Mouse (Mus musculus) heart, embryonic 14.5 days (tissue): Measurements from ENCODE around the gene H2-K1. TPM values are rescaled to one million over a fixed set of nuclear protein-coding genes. Genes with fewer than 3 reads are reported as not detected.
A peak's percentile ranks its signal among the peaks of the same experiment; 100 is the strongest.
"Not testable (repeated sequence)": the region's sequence is repeated elsewhere in the genome, so short reads cannot be mapped to it uniquely, and the experiment has no call there.

Source experiments
- ATAC-seq: fragments of 200-750 bp; cut with Nextera tagmentation; 2 replicates; pipeline ENCODE4 v1.8.0; 2017; ENCODE audit warnings: low read depth, moderate TSS enrichment; ENCODE audit not compliant: insufficient number of reproducible peaks, insufficient read depth, low FRiP score
- H3K27ac ChIP-seq, 2 experiments: fragments of 200-500 bp in 1 of 2; fragments of 300-500 bp in 1 of 2; sonication (generic) in 1 of 2; replicated peaks in 1 of 2; 2 replicates each; pipeline ENCODE4 v1.5.1; 2012 to 2014; ENCODE audit warnings: low read depth in 2 of 2, low read length in 2 of 2, control low read depth in 1 of 2, mild to moderate bottlenecking in 1 of 2, mixed read lengths in 1 of 2; ENCODE audit not compliant: control insufficient read depth in 1 of 2, insufficient read depth in 1 of 2
- H3K27me3 ChIP-seq: fragments of 300-500 bp; sonication (generic); 2 replicates; pipeline ENCODE4 v1.6.1; 2014; ENCODE audit warnings: mild to moderate bottlenecking, low read length, control low read depth; ENCODE audit not compliant: control insufficient read depth, insufficient read depth
- H3K36me3 ChIP-seq: fragments of 300-500 bp; sonication (generic); 2 replicates; pipeline ENCODE4 v1.6.1; 2014; ENCODE audit warnings: mild to moderate bottlenecking, control low read depth, low read length, mixed read lengths; ENCODE audit not compliant: control insufficient read depth, insufficient read depth
- H3K4me1 ChIP-seq, 2 experiments: fragments of 200-500 bp in 1 of 2; fragments of 300-500 bp in 1 of 2; sonication (generic) in 1 of 2; 2 replicates each; pipeline ENCODE4 v1.6.1; 2012 to 2014; ENCODE audit warnings: low read length in 2 of 2, control low read depth in 1 of 2, mixed read lengths in 1 of 2; ENCODE audit not compliant: control insufficient read depth in 2 of 2, insufficient read depth in 2 of 2
- H3K4me2 ChIP-seq: fragments of 300-500 bp; sonication (generic); 2 replicates; pipeline ENCODE4 v1.6.1; 2014; ENCODE audit warnings: mild to moderate bottlenecking, low read length
- H3K4me3 ChIP-seq, 2 experiments: fragments of 200-500 bp in 1 of 2; fragments of 300-500 bp in 1 of 2; sonication (generic) in 1 of 2; 2 replicates each; pipeline ENCODE4 v1.5.1; 2012 to 2014; ENCODE audit warnings: low read length in 2 of 2, mild to moderate bottlenecking in 2 of 2, control low read depth in 1 of 2, low read depth in 1 of 2, moderate library complexity in 1 of 2; ENCODE audit not compliant: control insufficient read depth in 1 of 2, insufficient read depth in 1 of 2
- H3K9ac ChIP-seq: fragments of 300-500 bp; sonication (generic); 2 replicates; pipeline ENCODE4 v1.6.1; 2014; ENCODE audit warnings: mild to moderate bottlenecking, low read length
- H3K9me3 ChIP-seq: fragments of 300-500 bp; sonication (generic); 2 replicates; pipeline ENCODE4 v1.6.1; 2016; ENCODE audit warnings: low read length, control low read depth; ENCODE audit not compliant: control insufficient read depth
- WGBS: fragments of 180-500 bp; shearing (Covaris S2); extraction: QIAGEN DNeasy Blood & Tissue Kit; methylation state at CpG from one replicate; pipeline ENCODE4 v1.1.7; 2014; 5-methylcytosine and 5-hydroxymethylcytosine counted together
- polyA plus RNA-seq: library from polyadenylated mRNA; unstranded; fragments of >200 nt; fragmentation: Nextera tagmentation; extraction: Ambion mirVana; gene quantifications from 2 replicates; pipeline ENCODE4 v1.2.1, GENCODE M21; 2014

H2-K1 gene
- polyA plus RNA-seq, 1 experiment from 2014 or later = 32.3 TPM

DNA sequence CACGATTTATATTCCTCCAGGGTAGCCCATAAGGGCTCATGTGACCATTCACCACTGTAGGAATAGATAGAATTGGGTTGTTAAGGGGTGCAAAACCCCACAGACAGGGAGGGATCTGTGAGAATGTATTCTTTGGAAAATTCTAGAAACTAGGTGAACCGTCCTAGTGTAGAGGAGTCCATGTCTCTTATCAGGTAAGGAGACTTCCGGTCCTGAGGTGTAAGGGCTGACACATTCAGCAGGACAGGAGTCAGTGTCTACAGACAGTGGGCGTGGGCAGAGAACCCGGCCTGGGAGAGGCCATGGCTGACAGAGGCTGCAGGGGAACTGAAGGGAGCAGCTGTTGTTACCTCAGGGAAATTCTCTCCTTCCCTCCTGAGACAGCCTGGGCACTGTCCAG is 1.4 kb downstream of the H2-K1 start:
- H3K4me2 ChIP-seq, H3K27ac ChIP-seq, H3K4me3 ChIP-seq, ATAC-seq, H3K36me3 ChIP-seq, H3K9me3 ChIP-seq, H3K9ac ChIP-seq, H3K4me1 ChIP-seq: not testable (repeated sequence)
- peaks cover 20% of the 10 kb centered on the region for H3K27me3 ChIP-seq
- WGBS = 40% methylated on average over 5 of the region's 5 CpGs

DNA sequence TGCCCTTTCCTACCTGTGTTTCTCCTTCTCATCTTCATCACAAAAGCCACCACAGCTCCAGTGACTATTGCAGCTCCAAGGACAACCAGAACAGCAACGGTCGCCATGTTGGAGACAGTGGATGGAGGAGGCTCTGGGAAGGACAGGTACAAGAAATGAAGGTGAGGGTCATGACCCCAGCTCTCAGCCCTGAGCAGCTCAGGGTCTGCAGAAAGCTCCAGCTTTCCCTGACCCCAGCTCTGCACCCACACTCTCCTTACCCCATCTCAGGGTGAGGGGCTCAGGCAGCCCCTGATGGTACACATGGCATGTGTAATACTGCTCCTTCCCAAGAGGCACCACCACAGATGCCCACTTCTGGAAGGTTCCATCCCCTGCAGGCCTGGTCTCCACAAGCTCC is 3.1 kb downstream of the H2-K1 start:
- H3K27ac ChIP-seq, H3K36me3 ChIP-seq, H3K4me2 ChIP-seq, H3K4me3 ChIP-seq, H3K9ac ChIP-seq, H3K9me3 ChIP-seq, ATAC-seq, H3K4me1 ChIP-seq: not testable (repeated sequence)
- peaks cover 20% of the 10 kb centered on the region for H3K27me3 ChIP-seq
- 79% methylated on average over 2 of the region's 2 CpGs for WGBS

DNA sequence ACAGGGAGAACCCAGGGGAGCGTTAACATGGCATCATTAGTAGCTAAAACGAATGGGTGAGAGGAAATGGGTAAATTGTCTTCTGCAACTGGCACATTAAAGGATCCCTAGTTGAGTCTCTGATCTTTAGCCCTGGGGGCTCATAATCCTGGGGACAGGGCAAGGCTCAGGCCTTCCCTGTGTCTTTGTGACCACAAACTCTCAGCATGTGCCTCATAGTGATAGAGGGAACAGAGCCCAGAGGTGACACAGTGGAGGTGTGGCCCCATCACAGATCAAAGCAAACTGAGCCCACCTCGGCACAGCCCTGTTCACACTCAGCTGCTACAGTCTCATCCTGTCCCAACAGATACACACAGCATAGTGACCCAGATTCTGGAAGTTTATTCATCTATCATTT is 4.5 kb downstream of the H2-K1 start:
- Histone ChIP-seq H3K4me2 (no peak overlapping the region), H3K36me3 (no peaks in the 10 kb centered on the region), H3K9ac (no peak overlapping the region), H3K27ac (no peak overlapping the region), H3K4me1 (peaks cover 0 to 2% of the 10 kb centered on the region in 2 experiments; a peak in 1 of 4 replicates), H3K27me3 (peaks cover 7% of the 10 kb centered on the region; the same call in 1 of the 2 replicates), H3K9me3 (no peaks in the 10 kb centered on the region), H3K4me3 (no peak overlapping the region)
- no peak for ATAC-seq
- WGBS = 44% methylated on average over 3 of the region's 3 CpGs

- peaks cover 2% of the 10 kb centered on the region; the same call in 1 of the 2 replicates for H3K27me3 ChIP-seq
- no peak overlapping the region for H3K4me3 ChIP-seq
- H3K4me1 ChIP-seq = peaks cover 0 to 1% of the 10 kb centered on the region in 2 experiments; a peak in 1 of 4 replicates
- H3K9me3 ChIP-seq = no peaks in the 10 kb centered on the region
- H3K27ac ChIP-seq = no peak overlapping the region
- WGBS = 79% methylated on average over 8 of the region's 8 CpGs
- no peak for ATAC-seq
- no peak overlapping the region for H3K4me2 ChIP-seq
- no peak overlapping the region for H3K9ac ChIP-seq
- no peaks in the 10 kb centered on the region for H3K36me3 ChIP-seq
These were observed 5.2 kb downstream of the H2-K1 start for GRCm38 (mm10) chr17:33994959-33995358.

GRCm38 (mm10) chr17:33991788-33992664 is 8.1 kb downstream of the H2-K1 start:
- WGBS = 29% methylated on average over 10 of the region's 10 CpGs
- Histone ChIP-seq H3K27me3 (peaks cover 7% of the 10 kb centered on the region; the same call in 1 of the 2 replicates), H3K36me3 (no peaks in the 10 kb centered on the region), H3K4me2 (no peak overlapping the region), H3K9ac (no peak overlapping the region), H3K4me3 (no peak overlapping the region), H3K9me3 (no peaks in the 10 kb centered on the region), H3K27ac (no peak overlapping the region), H3K4me1 (no peaks in the 10 kb centered on the region)
- no peak for ATAC-seq

DNA sequence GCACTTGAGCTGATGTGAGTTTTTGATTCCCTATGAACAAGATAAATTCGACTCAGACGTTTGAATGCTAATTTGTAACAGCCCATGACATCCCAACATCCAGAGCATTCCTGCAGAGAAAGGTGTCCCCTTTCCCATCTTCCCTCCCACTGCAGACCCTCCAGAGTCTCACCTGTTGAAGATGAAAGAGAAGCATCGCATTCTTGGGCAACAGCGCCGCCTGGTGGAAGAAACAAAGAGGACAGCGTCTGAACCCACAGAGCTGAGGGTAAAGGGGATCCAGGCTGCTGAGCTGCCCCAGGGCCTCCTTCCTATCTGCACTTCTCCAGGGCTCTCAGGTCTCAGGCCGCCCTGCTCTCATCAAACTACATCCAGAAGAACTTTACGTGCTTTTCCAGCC is 18.0 kb downstream of the H2-K1 start:
- peak overlapping the region; percentile 68 for H3K4me2 ChIP-seq
- H3K4me3 ChIP-seq = not testable (repeated sequence)
- WGBS = 9% methylated on average over 8 of the region's 8 CpGs

GRCm38 (mm10) chr17:33981192-33981909 is 18.8 kb downstream of the H2-K1 start:
- peaks cover 11 to 12% of the 10 kb centered on the region in 2 experiments; a peak in 2 of 4 replicates for H3K4me1 ChIP-seq
- not testable (repeated sequence) for H3K9me3 ChIP-seq, H3K36me3 ChIP-seq
- H3K27me3 ChIP-seq = peaks cover 39% of the 10 kb centered on the region
- peak overlapping the region; percentile 43 to 58 for H3K4me3 ChIP-seq
- peak overlapping the region; percentile 63 to 71 for H3K27ac ChIP-seq
- peak; percentile 79 for ATAC-seq
- peak overlapping the region; percentile 67 for H3K9ac ChIP-seq
- WGBS = under 1% methylated on average over 27 of the region's 27 CpGs
- peak overlapping the region; percentile 68 for H3K4me2 ChIP-seq

More for the DNA sequence above, 18.0 kb downstream of the H2-K1 start:
- Histone ChIP-seq H3K4me1 (peaks cover 11 to 12% of the 10 kb centered on the region in 2 experiments; a peak in 2 of 4 replicates), H3K27me3 (peaks cover 32% of the 10 kb centered on the region)
- not testable (repeated sequence) for ATAC-seq, H3K27ac ChIP-seq, H3K9me3 ChIP-seq, H3K36me3 ChIP-seq, H3K9ac ChIP-seq
